Mouse (Mus musculus) T-helper 1 cell (primary cell): Measurements from ENCODE around the gene Stk24.

ENCODE experiments used
- in situ Hi-C: fragments of 300-600 bp; cut with MboI, MseI; formaldehyde crosslinking; loops from one replicate; pipeline ENCODE4 v1.15.1; 2025; ENCODE audit warnings: high pct_unique_total_duplicates

Stk24 gene

GRCm38 (mm10) chr14:121379116-121379826, 540 bp downstream of the Stk24 start:
- in situ Hi-C loops: no loop called here

- in situ Hi-C loops: no loop called here
These were observed 1.3 kb downstream of the Stk24 start for GRCm38 (mm10) chr14:121378243-121379115.

GRCm38 (mm10) chr14:121376566-121376965, 3.2 kb downstream of the Stk24 start:
- in situ Hi-C loops: no loop called here

GRCm38 (mm10) chr14:121373901-121374300, 5.9 kb downstream of the Stk24 start:
- in situ Hi-C loops: loop anchor here (5.0 to 25.0 kb wide), 2 partner anchors 423 to 1087 kb away; partner anchors contain the start of genes Dock9 and Mbnl2

GRCm38 (mm10) chr14:121373020-121373419, 6.8 kb downstream of the Stk24 start:
- in situ Hi-C loops: loop anchor here (5.0 to 25.0 kb wide), 2 partner anchors 424 to 1086 kb away; partner anchors contain the start of genes Dock9 and Mbnl2

GRCm38 (mm10) chr14:121371911-121372820, 7.6 kb downstream of the Stk24 start:
- in situ Hi-C loops: loop anchor here (5.0 to 25.0 kb wide), 2 partner anchors 425 to 1085 kb away; partner anchors contain the start of genes Dock9 and Mbnl2

- in situ Hi-C loops: loop anchor here (25.0 kb wide), 1 partner anchor 1082 kb away; the partner anchor contains the start of gene Mbnl2
These were observed 10.4 kb downstream of the Stk24 start for GRCm38 (mm10) chr14:121369385-121369784.

GRCm38 (mm10) chr14:121368108-121368705, 11.6 kb downstream of the Stk24 start:
- in situ Hi-C loops: loop anchor here (25.0 kb wide), 1 partner anchor 1081 kb away; the partner anchor contains the start of gene Mbnl2

- in situ Hi-C loops: loop anchor here (25.0 kb wide), 1 partner anchor 1079 kb away; the partner anchor contains the start of gene Mbnl2
These were observed 13.7 kb downstream of the Stk24 start for GRCm38 (mm10) chr14:121365991-121366728.

GRCm38 (mm10) chr14:121365390-121365789, 14.4 kb downstream of the Stk24 start:
- in situ Hi-C loops: loop anchor here (25.0 kb wide), 1 partner anchor 1078 kb away; the partner anchor contains the start of gene Mbnl2

GRCm38 (mm10) chr14:121364282-121364681, 15.5 kb downstream of the Stk24 start:
- in situ Hi-C loops: loop anchor here (25.0 kb wide), 1 partner anchor 1077 kb away; the partner anchor contains the start of gene Mbnl2

GRCm38 (mm10) chr14:121361319-121362114, 18.3 kb downstream of the Stk24 start:
- in situ Hi-C loops: loop anchor here (25.0 kb wide), 1 partner anchor 1074 kb away; the partner anchor contains the start of gene Mbnl2

- in situ Hi-C loops: loop anchor here (25.0 kb wide), 1 partner anchor 1073 kb away; the partner anchor contains the start of gene Mbnl2
These were observed 20.0 kb downstream of the Stk24 start for GRCm38 (mm10) chr14:121359850-121360249.

GRCm38 (mm10) chr14:121359015-121359414, 20.8 kb downstream of the Stk24 start:
- in situ Hi-C loops: loop anchor here (25.0 kb wide), 1 partner anchor 1072 kb away; the partner anchor contains the start of gene Mbnl2

GRCm38 (mm10) chr14:121358327-121358726, 21.5 kb downstream of the Stk24 start:
- in situ Hi-C loops: loop anchor here (25.0 kb wide), 1 partner anchor 1071 kb away; the partner anchor contains the start of gene Mbnl2

GRCm38 (mm10) chr14:121356336-121356862, 23.4 kb downstream of the Stk24 start:
- in situ Hi-C loops: loop anchor here (25.0 kb wide), 1 partner anchor 1069 kb away; the partner anchor contains the start of gene Mbnl2

- in situ Hi-C loops: loop anchor here (25.0 kb wide), 1 partner anchor 1068 kb away; the partner anchor contains the start of gene Mbnl2
These were observed 24.1 kb downstream of the Stk24 start for GRCm38 (mm10) chr14:121355732-121356131.
